Mouse (Mus musculus) cerebellum, adult 2 months (tissue): ENCODE measurements around the gene Inafm1. TPM values are rescaled to one million over a fixed set of nuclear protein-coding genes. Genes with fewer than 3 reads are reported as not detected.

Experiments used
- DNase-seq, 2 experiments: peaks; one replicate each; pipeline ENCODE4 v3.0.0; 2021
- H3K27ac ChIP-seq: fragments of 200-500 bp; 2 replicates; pipeline ENCODE4 v1.5.1; 2012; ENCODE audit warnings: low read length, control low read depth, inconsistent platforms; ENCODE audit not compliant: insufficient read depth
- H3K27me3 ChIP-seq: fragments of 200-500 bp; 2 replicates; pipeline ENCODE4 v1.6.1; 2012; ENCODE audit warnings: inconsistent platforms, mild to moderate bottlenecking, low read length, moderate library complexity; ENCODE audit not compliant: control insufficient read depth, insufficient read depth
- H3K4me1 ChIP-seq: fragments of 200-500 bp; 2 replicates; pipeline ENCODE4 v1.6.1; 2011; ENCODE audit warnings: low read length; ENCODE audit not compliant: control insufficient read depth, insufficient read depth
- H3K4me3 ChIP-seq: fragments of 200-500 bp; replicated peaks from 2 replicates; pipeline ENCODE3; 2011; ENCODE audit warnings: mild to moderate bottlenecking, low read depth, low read length, control low read depth; ENCODE audit not compliant: insufficient read depth
- CTCF ChIP-seq: fragments of 200-500 bp; IDR thresholded peaks from 2 replicates; pipeline ENCODE4 v1.5.1; 2011; ENCODE audit warnings: low read depth, mild to moderate bottlenecking, control low read depth, low read length, moderate library complexity, borderline replicate concordance; ENCODE audit not compliant: insufficient read depth
- POLR2A ChIP-seq: fragments of 200-500 bp; IDR thresholded peaks from 2 replicates; pipeline ENCODE4 v1.6.1; 2011; ENCODE audit warnings: low read length, control low read depth, borderline replicate concordance; ENCODE audit not compliant: insufficient read depth
- WGBS: fragments of 180-500 bp; shearing (Covaris S2); methylation state at CpG from one replicate; pipeline ENCODE4 v1.1.7; 2018; 5-methylcytosine and 5-hydroxymethylcytosine counted together
- polyA plus RNA-seq: library from polyadenylated mRNA; depleted of rRNA; stranded (reverse); fragments of >200 nt; gene quantifications from 2 replicates; pipeline ENCODE4 v1.2.3, GENCODE M21; 2012

The Inafm1 gene
- polyA plus RNA-seq, 1 experiment = 60.1 TPM

DNA sequence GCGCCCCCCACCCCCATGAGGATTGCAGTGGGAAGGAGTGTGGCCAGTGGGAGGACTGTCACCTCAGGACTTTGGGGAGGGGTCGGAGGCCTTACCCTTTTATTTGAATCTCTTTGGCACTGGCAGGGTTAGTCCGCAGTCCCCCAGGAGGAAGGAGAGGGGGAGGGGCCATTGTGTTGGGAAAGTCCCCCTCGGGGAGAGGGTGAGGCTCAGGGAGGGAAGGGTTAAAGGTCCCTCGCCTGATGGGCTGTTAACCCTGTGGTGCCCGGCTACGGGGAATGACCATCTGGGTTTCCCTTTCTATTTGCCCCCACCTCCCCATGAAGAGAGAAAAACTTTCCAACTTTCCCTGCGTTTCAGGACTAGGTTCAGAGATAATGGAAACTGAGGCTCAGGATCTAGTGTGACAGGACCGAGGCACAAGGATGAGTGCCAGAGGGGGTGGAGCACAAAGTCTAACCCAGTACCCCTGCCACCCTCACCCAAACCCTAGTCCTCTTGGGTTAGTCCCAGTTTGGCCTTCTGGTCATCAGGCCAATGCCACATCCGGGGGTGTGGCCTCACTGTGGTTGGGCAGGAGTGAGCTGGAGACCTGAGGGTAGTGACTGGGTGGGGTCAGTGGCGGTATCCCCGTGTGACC, 39.4 kb upstream of the Inafm1 start:
- Histone ChIP-seq H3K4me1 (peaks cover 11% of the 10 kb centered on the region), H3K4me3 (peak overlapping the region; percentile 25), H3K27ac (peak overlapping the region; percentile 89), H3K27me3 (no peaks in the 10 kb centered on the region)
- WGBS = 6% methylated on average over 12 of the region's 12 CpGs
- DNase-seq = peak; percentile 51 to 55
- TF ChIP-seq CTCF (no peak), POLR2A (no peak)

- TF ChIP-seq CTCF (no peak), POLR2A (no peak)
- Histone ChIP-seq H3K27me3 (no peaks in the 10 kb centered on the region), H3K4me3 (peak overlapping the region; percentile 76), H3K27ac (peak overlapping the region; percentile 15; the same call in 1 of the 2 replicates), H3K4me1 (peaks cover 11% of the 10 kb centered on the region)
- peak; percentile 39 to 59 for DNase-seq
- under 1% methylated on average over 47 of the region's 49 CpGs for WGBS
Observed at GRCm38 (mm10) chr7:16312011-16312671, 38.7 kb upstream of the Inafm1 start.

DNA sequence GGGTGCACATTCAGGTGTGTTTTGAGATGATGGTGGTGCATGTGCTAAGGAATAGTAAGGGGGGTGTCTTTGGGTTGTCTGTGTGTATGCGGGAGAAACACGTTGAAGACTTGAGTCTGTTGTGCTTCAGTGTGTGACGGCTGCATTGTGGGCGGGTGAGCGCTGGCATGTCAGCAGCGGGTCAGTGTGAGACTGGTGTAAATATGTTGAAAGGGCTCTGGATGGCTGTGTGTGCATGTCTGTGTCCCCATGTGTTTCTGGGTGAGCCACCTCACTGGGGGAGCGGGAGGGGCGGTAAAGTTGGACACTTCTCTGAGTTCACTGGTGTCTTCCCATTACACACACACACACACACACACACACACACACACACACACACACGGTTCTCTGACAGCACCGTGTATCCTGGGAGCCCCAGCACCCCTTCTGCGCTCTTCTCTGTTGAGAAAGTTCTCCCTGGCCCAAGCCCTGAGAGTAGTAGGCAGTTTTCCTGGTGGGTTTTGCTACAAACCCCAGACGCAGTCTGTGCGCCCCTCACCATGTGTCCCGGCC, 38.1 kb upstream of the Inafm1 start:
- 2% methylated on average over 14 of the region's 14 CpGs for WGBS
- H3K27me3 ChIP-seq = no peaks in the 10 kb centered on the region
- H3K27ac ChIP-seq = peak overlapping the region; percentile 42; the same call in 1 of the 2 replicates
- H3K4me1 ChIP-seq = peaks cover 11% of the 10 kb centered on the region
- DNase-seq = no peak
- H3K4me3 ChIP-seq = peak overlapping the region; percentile 76
- no peak for TF ChIP-seq POLR2A
- TF ChIP-seq CTCF = no peak

- Histone ChIP-seq H3K27me3 (no peaks in the 10 kb centered on the region), H3K27ac (peak overlapping the region; percentile 67), H3K4me3 (peak overlapping the region; percentile 76), H3K4me1 (peaks cover 11% of the 10 kb centered on the region)
- under 1% methylated on average over 31 of the region's 31 CpGs for WGBS
- TF ChIP-seq POLR2A (no peak), CTCF (no peak)
- peak; percentile 64 to 66 for DNase-seq
Observed at GRCm38 (mm10) chr7:16310521-16311452, 37.4 kb upstream of the Inafm1 start.

GRCm38 (mm10) chr7:16310020-16310520, 36.7 kb upstream of the Inafm1 start:
- H3K4me1 ChIP-seq = peaks cover 11% of the 10 kb centered on the region
- peak; percentile 47; the same call in 1 of the 2 replicates for TF ChIP-seq POLR2A
- peak; percentile 63 for TF ChIP-seq CTCF
- peak overlapping the region; percentile 70 for H3K27ac ChIP-seq
- WGBS = 2% methylated on average over 56 of the region's 56 CpGs
- peak overlapping the region; percentile 91 for H3K4me3 ChIP-seq
- no peaks in the 10 kb centered on the region for H3K27me3 ChIP-seq
- DNase-seq = peak; percentile 87 to 92

DNA sequence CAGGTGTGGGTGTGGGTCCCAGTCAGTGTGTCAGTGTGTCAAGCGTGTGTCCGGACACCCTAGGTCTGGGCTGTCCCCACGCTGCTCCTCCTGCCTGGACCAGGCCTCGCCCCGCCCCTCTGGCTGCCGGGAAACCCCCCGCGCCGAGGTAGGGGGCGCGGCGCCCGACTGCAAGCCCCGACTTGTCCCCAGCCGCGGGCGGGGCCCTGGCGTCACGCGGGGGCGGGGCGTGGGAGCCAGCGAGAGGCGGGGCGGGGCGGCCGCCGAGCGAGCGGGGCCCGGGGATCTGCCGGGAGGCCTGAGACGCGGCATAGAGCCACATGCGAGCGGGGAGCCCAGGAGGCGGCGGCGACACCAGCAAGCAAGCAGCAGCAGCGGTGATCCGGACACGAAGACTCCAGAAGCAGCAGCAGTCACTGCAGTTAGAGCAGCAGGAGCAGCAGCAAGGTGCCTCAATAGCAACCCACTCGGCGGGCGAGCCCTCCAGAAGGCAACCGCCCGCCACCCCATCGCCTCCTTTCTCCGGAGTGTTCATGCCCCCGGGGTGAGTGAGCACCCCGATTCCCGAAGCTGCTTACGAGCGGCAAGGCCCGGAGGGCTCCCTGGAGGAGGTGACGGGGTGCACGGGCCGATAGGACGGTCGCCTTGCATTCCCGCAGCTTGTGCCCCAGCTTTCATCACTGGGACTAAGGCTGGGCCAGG, 36.1 kb upstream of the Inafm1 start:
- Histone ChIP-seq H3K27ac (peak overlapping the region; percentile 70), H3K27me3 (no peaks in the 10 kb centered on the region), H3K4me3 (peak overlapping the region; percentile 91), H3K4me1 (peaks cover 11% of the 10 kb centered on the region)
- WGBS = under 1% methylated on average over 61 of the region's 61 CpGs
- TF ChIP-seq POLR2A (peak; percentile 45; the same call in 1 of the 2 replicates), CTCF (no peak)
- peak; percentile 89 to 92 for DNase-seq
